Mouse (Mus musculus): Measurements from ENCODE around the gene Adh5. TPM values are rescaled to one million over a fixed set of nuclear protein-coding genes. Genes with fewer than 3 reads are reported as not detected.

The Adh5 gene
- 233 TPM for polyA plus RNA-seq (2014; fragmentation: Illumina TruSeq; extraction: RNeasy Lipid Tissue Mini Kit (QIAGEN cat#74804); ENCODE audit: low read depth, low replicate concordance)

DNA sequence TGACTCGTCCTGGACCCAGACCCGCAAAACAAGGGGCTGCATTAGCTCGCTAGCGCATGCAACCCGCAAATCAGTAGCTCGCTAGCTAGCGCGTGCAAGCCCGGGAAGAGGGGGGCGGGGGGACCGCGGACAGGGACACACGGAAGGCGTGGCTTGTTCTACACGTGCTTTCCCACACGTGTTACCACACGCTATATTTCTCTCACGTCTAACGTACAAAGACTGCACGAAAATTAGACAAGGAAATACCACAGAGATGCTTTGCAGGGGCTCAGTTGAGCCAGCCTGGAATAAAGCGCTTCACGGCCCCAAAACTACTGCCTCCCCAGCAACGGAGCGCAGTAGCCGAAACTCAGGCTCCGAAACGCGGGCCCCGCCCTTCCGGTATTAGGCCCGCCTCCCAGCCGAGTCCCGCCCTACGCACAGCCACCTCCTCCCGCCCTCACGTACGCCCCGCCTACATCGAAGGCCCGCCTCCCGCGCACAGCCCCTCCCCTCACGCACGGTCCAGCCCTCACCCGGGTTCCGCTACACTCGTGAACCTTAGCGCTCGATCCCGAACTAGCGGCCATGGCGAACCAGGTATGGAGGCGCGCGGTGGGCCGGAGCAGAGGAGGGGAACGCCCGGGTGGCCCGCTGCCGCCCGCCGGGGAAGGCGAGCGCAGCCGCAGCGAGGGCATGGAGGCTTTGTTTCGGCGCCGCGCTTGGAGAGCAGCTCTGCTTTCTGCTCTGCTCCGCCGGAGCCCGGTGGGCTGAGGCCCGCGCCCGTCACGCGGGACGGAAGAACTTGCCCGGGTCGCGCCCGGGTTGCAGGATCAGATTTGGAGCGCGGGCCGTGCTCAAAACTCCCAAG lies at the start of gene Adh5:
Gene Adh5 (plus strand): TSS at position 482 of the 853 bp plus-strand sequence.

DNA sequence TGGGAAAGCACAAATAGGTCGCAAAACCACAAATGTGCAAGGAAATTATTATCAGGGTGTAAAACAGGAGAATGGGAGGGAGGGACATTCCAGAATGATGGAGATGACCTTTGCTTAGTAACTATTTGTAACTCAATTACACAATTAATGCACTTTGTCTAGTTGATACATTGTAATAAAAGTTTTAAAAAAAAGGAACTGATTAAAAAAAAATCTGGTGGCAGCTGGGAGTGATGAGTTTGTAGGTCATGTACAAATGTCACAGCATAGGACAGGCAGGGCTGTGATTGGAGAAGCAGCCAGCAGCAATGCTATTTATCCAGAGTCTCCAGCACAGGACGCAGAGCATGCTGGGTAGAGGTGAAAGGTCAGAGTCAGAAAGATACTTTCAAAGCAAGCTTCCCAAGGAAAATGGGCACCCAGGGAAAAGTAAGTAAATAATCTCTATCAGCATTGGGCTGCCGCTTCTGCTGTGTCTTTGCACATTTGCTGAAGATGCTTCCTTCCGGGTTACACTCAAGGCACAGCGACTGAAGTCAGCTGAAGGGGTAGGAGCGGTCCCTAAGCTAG lies 27.7 kb upstream of the Adh5 start, which contains the start of gene Adh4:
Gene Adh4 (plus strand): TSS at position 346 of the 570 bp plus-strand sequence.

DNA sequence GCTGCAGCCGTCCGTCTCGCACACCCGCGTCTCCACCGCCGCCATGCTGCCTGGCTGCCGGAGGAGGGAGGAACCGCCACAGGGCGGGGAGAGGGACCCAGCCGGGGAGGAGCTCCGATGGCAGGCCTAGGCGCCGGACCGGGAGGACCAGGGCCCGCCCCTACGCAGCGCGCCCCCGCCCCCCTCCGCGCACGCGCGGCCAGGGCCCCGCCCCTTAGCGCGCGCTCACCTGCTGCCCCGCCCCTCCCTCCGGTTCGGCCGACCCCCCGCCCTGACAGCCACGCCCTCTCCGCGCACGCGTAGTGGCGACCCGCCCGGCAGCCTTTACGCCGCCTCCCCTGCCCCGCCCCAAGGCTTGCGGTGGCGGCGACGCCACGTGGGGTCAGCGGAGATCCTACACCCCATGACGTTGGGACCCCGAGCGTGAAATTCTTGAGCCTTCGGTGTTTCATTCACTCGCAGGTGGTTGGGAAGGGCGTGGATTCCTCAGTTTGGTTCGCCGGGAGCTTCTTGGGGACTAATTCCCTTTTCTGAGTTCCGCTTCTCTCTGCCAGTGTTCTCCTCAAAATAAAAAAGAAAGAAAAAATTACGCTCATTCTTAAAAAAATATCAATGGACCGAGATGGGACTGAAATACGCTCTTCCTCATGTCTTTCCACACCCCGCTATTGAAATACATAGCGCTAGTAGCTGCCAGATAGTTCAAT lies 46.6 kb downstream of the Adh5 start, which contains the start of gene Metap1:
Gene Metap1 (minus strand): TSS at position 189 of the 707 bp plus-strand sequence.

Other genes with a start within 250 kb of the Adh5 start
- gene 4930579F01Rik, start 249.3 kb upstream of the Adh5 start, polyA plus RNA-seq (2014; fragmentation: Illumina TruSeq; extraction: RNeasy Lipid Tissue Mini Kit (QIAGEN cat#74804); ENCODE audit: low read depth, low replicate concordance), result not detected
- 0.49 TPM for gene Adh7, start 225.3 kb upstream of the Adh5 start, polyA plus RNA-seq (2014; fragmentation: Illumina TruSeq; extraction: RNeasy Lipid Tissue Mini Kit (QIAGEN cat#74804); ENCODE audit: low read depth, low replicate concordance)
- gene Adh1, start 182.1 kb upstream of the Adh5 start, polyA plus RNA-seq (2014; fragmentation: Illumina TruSeq; extraction: RNeasy Lipid Tissue Mini Kit (QIAGEN cat#74804); ENCODE audit: low read depth, low replicate concordance), result 61.4 TPM
- gene Adh6a, start 129.8 kb upstream of the Adh5 start, polyA plus RNA-seq (2014; fragmentation: Illumina TruSeq; extraction: RNeasy Lipid Tissue Mini Kit (QIAGEN cat#74804); ENCODE audit: low read depth, low replicate concordance), result not detected
- not detected for gene Adh6b, start 101.3 kb upstream of the Adh5 start, polyA plus RNA-seq (2014; fragmentation: Illumina TruSeq; extraction: RNeasy Lipid Tissue Mini Kit (QIAGEN cat#74804); ENCODE audit: low read depth, low replicate concordance)
- not detected for gene Adh4, start 27.6 kb upstream of the Adh5 start, polyA plus RNA-seq (2014; fragmentation: Illumina TruSeq; extraction: RNeasy Lipid Tissue Mini Kit (QIAGEN cat#74804); ENCODE audit: low read depth, low replicate concordance)
- 73.4 TPM for gene Metap1, start 46.4 kb downstream of the Adh5 start, polyA plus RNA-seq (2014; fragmentation: Illumina TruSeq; extraction: RNeasy Lipid Tissue Mini Kit (QIAGEN cat#74804); ENCODE audit: low read depth, low replicate concordance)
- 251 TPM for gene Eif4e, start 83.1 kb downstream of the Adh5 start, polyA plus RNA-seq (2014; fragmentation: Illumina TruSeq; extraction: RNeasy Lipid Tissue Mini Kit (QIAGEN cat#74804); ENCODE audit: low read depth, low replicate concordance)